Mouse (Mus musculus) intestine, postnatal 0 days (tissue): ENCODE data around the gene Mdfi. TPM values are rescaled to one million over a fixed set of nuclear protein-coding genes. Genes with fewer than 3 reads are reported as not detected.

Experiments
- ATAC-seq: fragments of 200-750 bp; cut with Nextera tagmentation; 2 replicates; pipeline ENCODE4 v1.8.0; 2017; ENCODE audit warnings: mild to moderate bottlenecking, moderate TSS enrichment, moderate library complexity
- H3K27ac ChIP-seq: fragments of 300-500 bp; sonication (generic); 2 replicates; pipeline ENCODE4 v1.5.1; 2014; ENCODE audit warnings: mild to moderate bottlenecking, low read depth, low read length, moderate library complexity
- H3K27me3 ChIP-seq: fragments of 300-500 bp; sonication (generic); replicated peaks from 2 replicates; pipeline ENCODE4 v1.6.1; 2014; ENCODE audit warnings: low read length, mixed read lengths; ENCODE audit not compliant: control insufficient read depth, insufficient read depth
- H3K36me3 ChIP-seq: fragments of 300-500 bp; sonication (generic); 2 replicates; pipeline ENCODE4 v1.6.1; 2014; ENCODE audit warnings: mild to moderate bottlenecking, moderate library complexity; ENCODE audit not compliant: control insufficient read depth, insufficient read depth
- H3K4me1 ChIP-seq: fragments of 300-500 bp; sonication (generic); replicated peaks from 2 replicates; pipeline ENCODE4 v1.6.1; 2014; ENCODE audit warnings: antibody characterized with exemption, low read length, mixed read lengths; ENCODE audit not compliant: control insufficient read depth, insufficient read depth
- H3K4me2 ChIP-seq: fragments of 300-500 bp; sonication (generic); replicated peaks from 2 replicates; pipeline ENCODE4 v1.6.1; 2014; ENCODE audit warnings: low read depth, mild to moderate bottlenecking, moderate library complexity
- H3K4me3 ChIP-seq: fragments of 300-500 bp; sonication (generic); 2 replicates; pipeline ENCODE4 v1.5.1; 2014; ENCODE audit warnings: low read depth, low read length
- H3K9ac ChIP-seq: fragments of 300-500 bp; sonication (generic); 2 replicates; pipeline ENCODE4 v1.6.1; 2014; ENCODE audit warnings: mild to moderate bottlenecking, low read depth, low read length
- H3K9me3 ChIP-seq: fragments of 300-500 bp; sonication (generic); 2 replicates; pipeline ENCODE4 v1.6.1; 2016; ENCODE audit warnings: mixed run types; ENCODE audit not compliant: control insufficient read depth
- CTCF ChIP-seq: sonication (generic); IDR thresholded peaks from 2 replicates; pipeline ENCODE4 v1.5.1; 2016; ENCODE audit warnings: low read depth, mild to moderate bottlenecking, control low read depth, antibody characterized with exemption, moderate library complexity
- WGBS: fragments of 180-500 bp; shearing (Covaris S2); extraction: QIAGEN DNeasy Blood & Tissue Kit; methylation state at CpG from one replicate; pipeline ENCODE4 v1.1.7; 2014; 5-methylcytosine and 5-hydroxymethylcytosine counted together
- polyA plus RNA-seq: library from polyadenylated mRNA; unstranded; fragments of >200 nt; fragmentation: Nextera tagmentation; extraction: Ambion mirVana; gene quantifications from 2 replicates; pipeline ENCODE4 v1.2.1, GENCODE M21; 2015

The Mdfi gene
- polyA plus RNA-seq, 1 experiment from 2014 or later, result 2.1 TPM

DNA sequence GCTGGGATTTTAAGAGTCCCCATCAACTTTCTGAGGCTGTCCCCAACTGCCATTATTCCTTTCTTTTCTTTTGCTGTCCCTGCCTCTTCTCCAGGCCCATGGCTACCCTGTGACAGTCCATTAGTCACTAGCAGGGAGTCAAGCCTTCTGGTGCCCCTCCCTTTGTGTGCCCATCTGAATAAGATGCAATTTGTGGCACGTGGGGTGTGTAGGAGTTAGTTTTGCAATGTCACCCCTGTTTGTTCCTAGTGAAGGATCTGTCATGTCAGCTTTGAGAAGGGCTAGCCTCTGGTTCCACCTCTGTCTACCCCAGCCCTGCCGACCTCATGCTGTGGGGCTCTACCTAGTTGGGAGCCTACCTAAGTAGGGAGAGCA, 67.4 kb downstream of the Mdfi start:
- H3K36me3 ChIP-seq, result no peaks in the 10 kb centered on the region
- no peak overlapping the region for H3K9ac ChIP-seq
- H3K4me3 ChIP-seq, result no peak overlapping the region
- H3K27me3 ChIP-seq, result no peaks in the 10 kb centered on the region
- ATAC-seq, result no peak
- no peak overlapping the region for H3K27ac ChIP-seq
- TF ChIP-seq CTCF, result no peak
- H3K4me2 ChIP-seq, result no peak overlapping the region
- H3K9me3 ChIP-seq, result no peaks in the 10 kb centered on the region
- WGBS, result 64% methylated on average over 2 of the region's 2 CpGs
- H3K4me1 ChIP-seq, result 0 out of 2 replicates have a peak, but pooled peaks cover 4% of the 10 kb centered on the region

- Histone ChIP-seq H3K9ac (no peak overlapping the region), H3K27ac (no peak overlapping the region), H3K4me3 (no peak overlapping the region), H3K9me3 (no peaks in the 10 kb centered on the region), H3K4me1 (0 out of 2 replicates have a peak, but pooled peaks cover 4% of the 10 kb centered on the region), H3K4me2 (no peak overlapping the region), H3K27me3 (no peaks in the 10 kb centered on the region), H3K36me3 (no peaks in the 10 kb centered on the region)
- no peak for TF ChIP-seq CTCF
- no peak for ATAC-seq
- WGBS, result 90% methylated on average over 6 of the region's 6 CpGs
These were observed 68.0 kb downstream of the Mdfi start for GRCm38 (mm10) chr17:47766407-47767043.

- Histone ChIP-seq H3K4me2 (no peak overlapping the region), H3K9me3 (no peaks in the 10 kb centered on the region), H3K27ac (no peak overlapping the region), H3K9ac (no peak overlapping the region), H3K27me3 (no peaks in the 10 kb centered on the region), H3K4me3 (no peak overlapping the region), H3K36me3 (0 out of 2 replicates have a peak, but pooled peaks cover 3% of the 10 kb centered on the region), H3K4me1 (peaks cover 4% of the 10 kb centered on the region; the same call in 1 of the 2 replicates)
- no peak for TF ChIP-seq CTCF
- no peak for ATAC-seq
- 78% methylated on average over 4 of the region's 4 CpGs for WGBS
These were observed 68.5 kb downstream of the Mdfi start for GRCm38 (mm10) chr17:47765986-47766385.

Other genes with a start within 250 kb of the Mdfi start
- gene Bysl, start 223.2 kb downstream of the Mdfi start, polyA plus RNA-seq, result 7.7 and 8.2 TPM in 2 replicates
- 22.8 and 22.9 TPM in 2 replicates for gene Med20, start 223.1 kb downstream of the Mdfi start, polyA plus RNA-seq
- 0.47 and 1.2 TPM in 2 replicates for gene Gm20517, start 223.1 kb downstream of the Mdfi start, polyA plus RNA-seq
- gene Usp49, start 204.0 kb downstream of the Mdfi start, polyA plus RNA-seq, result 2.6 and 2.9 TPM in 2 replicates
- gene Tomm6, start 146.3 kb downstream of the Mdfi start, polyA plus RNA-seq, result 384 and 398 TPM in 2 replicates
- 2.9 TPM in 2 replicates for gene Frs3, start 145.7 kb downstream of the Mdfi start, polyA plus RNA-seq
- 0.12 TPM in 1 of 2 replicates, not detected in the other for gene Gm21981, start 140.2 kb downstream of the Mdfi start, polyA plus RNA-seq
- gene Prickle4, start 140.0 kb downstream of the Mdfi start, polyA plus RNA-seq, result 0.33 and 0.64 TPM in 2 replicates
- gene Pgc, start 107.8 kb downstream of the Mdfi start, polyA plus RNA-seq, result 7.4 and 24.6 TPM in 2 replicates
- 30.0 and 34.5 TPM in 2 replicates for gene Tfeb, start 97.7 kb downstream of the Mdfi start, polyA plus RNA-seq
- gene Foxp4, start 90.0 kb upstream of the Mdfi start, polyA plus RNA-seq, result 12.9 and 13.3 TPM in 2 replicates
- gene 1700122O11Rik, start 203.6 kb upstream of the Mdfi start, polyA plus RNA-seq, result not detected in 2 replicates